Mouse (Mus musculus) lung, embryonic 14.5 days (tissue): ENCODE results near the gene Kcnma1. TPM values are rescaled to one million over a fixed set of nuclear protein-coding genes. Genes with fewer than 3 reads are reported as not detected.

ENCODE experiments used
- ATAC-seq: fragments of 200-750 bp; cut with Nextera tagmentation; 2 replicates; pipeline ENCODE4 v1.8.0; 2017; ENCODE audit warnings: mild to moderate bottlenecking, moderate TSS enrichment, moderate library complexity; ENCODE audit not compliant: insufficient read depth
- DNase-seq: peaks from one replicate; pipeline ENCODE4 v3.0.0-alpha.2; 2015
- H3K27ac ChIP-seq: fragments of 300-500 bp; sonication (generic); 2 replicates; pipeline ENCODE4 v1.5.1; 2014; ENCODE audit warnings: low read depth, mild to moderate bottlenecking, moderate library complexity
- H3K27me3 ChIP-seq: fragments of 300-500 bp; sonication (generic); 2 replicates; pipeline ENCODE4 v1.6.1; 2014; ENCODE audit warnings: low read length, control low read depth; ENCODE audit not compliant: insufficient read depth
- H3K36me3 ChIP-seq: fragments of 300-500 bp; sonication (generic); 2 replicates; pipeline ENCODE4 v1.6.1; 2014; ENCODE audit warnings: control low read depth; ENCODE audit not compliant: insufficient read depth
- H3K4me1 ChIP-seq: fragments of 300-500 bp; sonication (generic); 2 replicates; pipeline ENCODE4 v1.6.1; 2014; ENCODE audit warnings: antibody characterized with exemption, control low read depth; ENCODE audit not compliant: insufficient read depth
- H3K4me2 ChIP-seq: fragments of 300-500 bp; sonication (generic); 2 replicates; pipeline ENCODE4 v1.6.1; 2014; ENCODE audit warnings: mild to moderate bottlenecking
- H3K4me3 ChIP-seq: fragments of 300-500 bp; sonication (generic); 2 replicates; pipeline ENCODE4 v1.5.1; 2014; ENCODE audit warnings: low read depth, low read length
- H3K9ac ChIP-seq: fragments of 300-500 bp; sonication (generic); 2 replicates; pipeline ENCODE4 v1.6.1; 2014
- H3K9me3 ChIP-seq: fragments of 300-500 bp; sonication (generic); 2 replicates; pipeline ENCODE4 v1.6.1; 2016; ENCODE audit warnings: low read depth, low read length, control low read depth
- CTCF ChIP-seq: IDR thresholded peaks from 2 replicates; pipeline ENCODE4 v1.5.1; 2016; ENCODE audit warnings: antibody characterized with exemption, low read depth
- WGBS: fragments of 180-500 bp; shearing (Covaris S2); extraction: QIAGEN DNeasy Blood & Tissue Kit; methylation state at CpG from one replicate; pipeline ENCODE4 v1.1.7; 2014; 5-methylcytosine and 5-hydroxymethylcytosine counted together
- polyA plus RNA-seq: library from polyadenylated mRNA; unstranded; fragments of >200 nt; fragmentation: Nextera tagmentation; extraction: Ambion mirVana; gene quantifications from 2 replicates; pipeline ENCODE4 v1.2.1, GENCODE M21; 2014

The Kcnma1 gene
- polyA plus RNA-seq, 1 experiment from 2014 or later: 1.5 TPM

DNA sequence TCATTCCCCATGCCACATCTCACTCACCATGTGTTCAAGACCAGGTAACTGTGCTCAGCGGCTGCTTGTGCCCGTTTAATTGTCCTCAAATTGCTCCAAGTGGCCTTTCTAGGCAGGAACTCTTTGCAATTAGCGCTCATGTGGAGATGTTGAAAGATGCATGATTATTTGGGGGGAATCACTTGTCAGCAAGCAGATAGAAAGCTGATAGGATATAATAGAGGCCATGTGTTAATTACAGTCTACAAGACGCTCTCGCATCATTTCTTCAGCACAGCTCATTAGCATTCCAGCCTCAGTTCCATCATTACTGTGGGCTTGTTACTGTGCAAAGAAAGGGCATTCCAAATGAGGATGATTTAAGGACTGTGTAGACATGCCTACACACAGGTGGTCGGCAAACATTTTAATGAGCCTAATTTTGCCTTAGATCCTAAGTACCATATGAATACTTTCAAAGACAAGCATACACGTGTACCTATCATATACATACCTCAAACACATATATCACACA lies 18.6 kb upstream of the Kcnma1 start:
- no peak for TF ChIP-seq CTCF
- Histone ChIP-seq H3K9ac (no peak overlapping the region), H3K27ac (no peak overlapping the region), H3K4me3 (no peak overlapping the region), H3K9me3 (peaks cover 1% of the 10 kb centered on the region; the same call in 1 of the 2 replicates), H3K4me2 (no peak overlapping the region), H3K36me3 (no peaks in the 10 kb centered on the region), H3K27me3 (no peaks in the 10 kb centered on the region), H3K4me1 (no peaks in the 10 kb centered on the region)
- DNase-seq (no peak), ATAC-seq (no peak)
- WGBS: 84% methylated on average over 7 of the region's 7 CpGs

DNA sequence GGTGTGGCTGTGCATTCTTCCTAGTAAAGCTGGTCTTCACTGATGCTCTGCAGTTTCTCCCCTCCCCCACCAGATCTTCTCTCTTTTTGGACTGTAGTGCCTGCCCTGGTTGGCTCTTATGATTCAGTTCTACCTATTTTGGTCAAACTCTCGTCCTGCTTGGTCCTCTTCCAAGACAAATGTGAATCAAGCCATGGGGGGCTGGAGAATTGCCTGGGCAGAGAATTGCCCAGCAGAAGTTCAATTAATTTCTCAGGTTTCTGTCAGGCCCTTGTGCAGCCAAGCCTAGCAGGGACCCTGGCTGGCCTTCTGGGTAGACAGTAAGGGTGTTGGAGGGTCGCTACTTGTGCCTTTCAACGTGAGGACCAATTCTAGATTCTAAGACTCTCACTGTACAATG lies 17.9 kb upstream of the Kcnma1 start:
- no peak overlapping the region for H3K4me2 ChIP-seq
- no peak for DNase-seq
- no peak overlapping the region for H3K4me3 ChIP-seq
- 66% methylated on average over 3 of the region's 3 CpGs for WGBS
- no peak for ATAC-seq
- no peak overlapping the region for H3K9ac ChIP-seq
- no peak for TF ChIP-seq CTCF
- H3K36me3 ChIP-seq: no peaks in the 10 kb centered on the region
- H3K27ac ChIP-seq: no peak overlapping the region
- H3K4me1 ChIP-seq: no peaks in the 10 kb centered on the region
- H3K9me3 ChIP-seq: peaks cover 6% of the 10 kb centered on the region; the same call in 1 of the 2 replicates
- H3K27me3 ChIP-seq: no peaks in the 10 kb centered on the region

DNA sequence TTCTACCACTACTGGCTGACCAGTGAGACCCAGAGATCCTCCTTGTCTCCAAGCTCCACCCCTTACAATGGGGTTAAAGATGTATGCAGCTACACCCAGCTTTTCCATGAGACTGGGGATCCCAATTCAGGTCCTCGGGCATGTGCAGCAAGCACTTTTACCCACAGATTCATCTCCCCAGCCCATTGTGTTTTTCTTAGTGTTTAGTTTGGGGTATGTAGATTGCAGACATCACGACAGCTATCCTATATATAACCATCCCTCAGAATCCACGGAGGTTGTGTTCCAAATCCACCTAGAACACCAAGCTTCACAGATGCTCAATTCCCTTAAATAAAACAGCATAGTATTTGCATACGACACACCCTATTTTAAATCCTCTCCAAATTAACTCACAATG lies 6.4 kb upstream of the Kcnma1 start:
- H3K27ac ChIP-seq: no peak overlapping the region
- ATAC-seq (no peak), DNase-seq (no peak)
- no peak overlapping the region for H3K9ac ChIP-seq
- no peak overlapping the region for H3K4me2 ChIP-seq
- H3K4me3 ChIP-seq: no peak overlapping the region
- WGBS: 73% methylated on average over 4 of the region's 4 CpGs
- no peaks in the 10 kb centered on the region for H3K36me3 ChIP-seq
- H3K27me3 ChIP-seq: no peaks in the 10 kb centered on the region
- TF ChIP-seq CTCF: no peak
- H3K9me3 ChIP-seq: no peaks in the 10 kb centered on the region
- no peaks in the 10 kb centered on the region for H3K4me1 ChIP-seq

DNA sequence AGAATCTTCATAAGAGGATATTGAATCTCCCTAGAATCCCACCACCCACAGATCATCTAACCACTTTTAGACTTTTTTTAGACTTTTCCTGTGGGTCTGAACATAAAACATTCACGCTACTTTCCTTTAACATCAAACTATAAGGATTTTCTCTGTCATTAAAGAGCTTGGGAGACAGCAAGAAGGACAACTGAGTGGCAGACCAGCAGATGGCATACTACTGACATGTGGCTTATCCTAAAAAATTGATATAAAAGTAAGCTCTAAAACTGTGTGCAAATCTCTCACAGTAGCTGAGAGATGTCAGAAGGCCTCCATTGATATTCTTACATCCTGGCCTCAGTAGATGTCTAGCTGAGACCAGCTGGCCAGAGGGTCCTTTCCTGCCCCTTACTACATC lies 4.3 kb downstream of the Kcnma1 start:
- Histone ChIP-seq H3K36me3 (no peaks in the 10 kb centered on the region), H3K9me3 (no peaks in the 10 kb centered on the region), H3K27me3 (peaks cover 29% of the 10 kb centered on the region), H3K4me2 (no peak overlapping the region), H3K4me1 (no peaks in the 10 kb centered on the region), H3K9ac (no peak overlapping the region), H3K4me3 (no peak overlapping the region), H3K27ac (no peak overlapping the region)
- WGBS: 73% methylated on average over 1 of the region's 1 CpGs
- TF ChIP-seq CTCF: no peak
- no peak for DNase-seq
- no peak for ATAC-seq

DNA sequence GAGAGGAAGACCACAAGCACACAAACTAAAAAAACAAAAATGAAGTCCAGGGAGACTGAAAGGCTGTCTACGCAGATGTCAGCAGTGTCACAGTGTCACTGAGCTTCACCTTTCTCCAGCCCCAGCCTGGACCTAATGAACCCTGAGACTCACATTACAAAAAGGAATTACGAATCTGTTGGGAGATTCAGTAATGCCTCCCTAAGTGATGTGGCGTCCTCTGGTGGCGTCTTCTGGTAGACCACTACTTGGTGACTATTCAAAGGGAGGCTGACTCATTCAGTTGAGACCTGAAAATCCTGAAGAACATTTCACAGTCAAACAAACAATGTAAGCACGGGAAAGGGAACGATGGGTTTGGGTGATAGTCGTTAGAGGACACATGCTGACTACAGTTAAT lies 6.0 kb downstream of the Kcnma1 start:
- no peak overlapping the region for H3K4me2 ChIP-seq
- DNase-seq: peak; percentile 89
- H3K4me3 ChIP-seq: no peak overlapping the region
- H3K36me3 ChIP-seq: no peaks in the 10 kb centered on the region
- no peaks in the 10 kb centered on the region for H3K4me1 ChIP-seq
- no peaks in the 10 kb centered on the region for H3K9me3 ChIP-seq
- H3K9ac ChIP-seq: no peak overlapping the region
- 10% methylated on average over 7 of the region's 7 CpGs for WGBS
- ATAC-seq: no peak
- H3K27ac ChIP-seq: no peak overlapping the region
- H3K27me3 ChIP-seq: peaks cover 46% of the 10 kb centered on the region
- peak; percentile 95 for TF ChIP-seq CTCF

DNA sequence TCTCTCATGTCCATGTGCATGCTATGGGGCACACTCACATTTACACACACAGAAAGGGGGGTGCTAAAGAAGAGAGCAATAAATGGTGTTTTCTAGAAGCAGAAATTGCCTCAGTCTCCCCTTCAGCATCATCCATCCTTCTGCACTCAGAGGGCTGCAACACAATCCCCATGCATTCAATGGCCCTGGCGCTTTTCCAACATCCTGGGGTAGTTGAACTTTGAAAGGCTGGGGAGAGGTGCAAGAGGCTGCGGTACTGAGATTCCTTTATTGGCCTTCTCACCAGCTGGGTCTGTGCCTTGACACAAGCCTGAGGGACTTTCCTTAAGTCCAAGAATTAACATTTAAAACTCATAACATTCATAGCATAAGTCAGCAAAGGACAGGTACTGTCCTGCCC lies 8.0 kb downstream of the Kcnma1 start:
- WGBS: 42% methylated on average over 2 of the region's 2 CpGs
- H3K9ac ChIP-seq: no peak overlapping the region
- peaks cover 59% of the 10 kb centered on the region for H3K27me3 ChIP-seq
- H3K36me3 ChIP-seq: no peaks in the 10 kb centered on the region
- DNase-seq (peak; percentile 46), ATAC-seq (no peak)
- TF ChIP-seq CTCF: no peak
- H3K27ac ChIP-seq: no peak overlapping the region
- H3K4me1 ChIP-seq: no peaks in the 10 kb centered on the region
- no peaks in the 10 kb centered on the region for H3K9me3 ChIP-seq
- H3K4me2 ChIP-seq: no peak overlapping the region
- H3K4me3 ChIP-seq: no peak overlapping the region

DNA sequence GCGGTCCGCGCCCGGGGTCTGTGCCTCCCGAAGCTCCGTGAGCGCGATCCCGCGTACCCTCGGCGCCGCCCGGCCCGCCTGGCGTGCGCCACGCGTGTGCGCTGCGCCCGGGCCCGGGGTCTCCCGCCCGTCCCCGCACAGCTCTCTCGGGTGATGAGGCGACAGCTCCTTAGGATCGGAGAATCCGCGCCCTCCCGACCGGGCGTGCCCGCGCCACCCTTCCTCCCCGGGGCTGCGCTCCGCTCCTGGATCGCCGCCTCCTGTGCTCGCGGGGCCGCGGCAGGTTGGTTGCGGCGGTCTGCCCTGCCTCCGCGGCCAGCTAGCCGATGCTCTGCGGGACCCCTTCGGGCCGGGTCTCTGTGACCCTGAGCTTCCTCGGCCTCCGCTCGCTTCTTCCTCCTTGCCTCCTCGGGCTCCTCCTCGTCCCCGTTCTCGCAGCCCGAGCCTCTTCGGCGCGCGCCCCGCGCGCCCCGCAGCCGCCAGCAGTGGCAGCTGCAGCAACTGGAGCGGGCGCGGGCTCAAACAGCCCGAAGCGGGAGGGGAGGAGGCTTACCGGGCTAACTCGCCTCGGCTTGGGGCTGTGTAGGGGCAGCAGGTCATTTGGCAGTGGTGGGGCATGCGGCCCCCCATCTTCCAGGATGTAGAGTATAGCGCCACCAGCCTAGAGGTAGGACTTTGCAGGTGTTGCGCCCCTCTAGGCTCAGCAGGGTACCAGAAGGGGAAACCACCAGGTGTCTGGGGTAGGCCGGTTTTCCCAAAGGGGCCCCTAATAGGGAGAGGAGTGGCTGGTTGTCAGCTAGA lies 9.6 kb downstream of the Kcnma1 start:
- H3K4me1 ChIP-seq: no peaks in the 10 kb centered on the region
- no peaks in the 10 kb centered on the region for H3K36me3 ChIP-seq
- ATAC-seq (peak; percentile 48; the same call in 1 of the 2 replicates), DNase-seq (peak; percentile 53)
- H3K4me3 ChIP-seq: peak overlapping the region; percentile 63
- peaks cover 67% of the 10 kb centered on the region for H3K27me3 ChIP-seq
- H3K4me2 ChIP-seq: peak overlapping the region; percentile 98
- H3K27ac ChIP-seq: no peak overlapping the region
- no peaks in the 10 kb centered on the region for H3K9me3 ChIP-seq
- under 1% methylated on average over 61 of the region's 82 CpGs for WGBS
- no peak for TF ChIP-seq CTCF
- H3K9ac ChIP-seq: peak overlapping the region; percentile 50
